Mouse (Mus musculus) spleen, adult 2 months (tissue): ENCODE data around the gene Bend7.

ENCODE experiments used
- CTCF ChIP-seq: fragments of 200-500 bp; IDR thresholded peaks from 2 replicates; pipeline ENCODE4 v1.5.1; 2011; ENCODE audit warnings: mild to moderate bottlenecking, inconsistent platforms; ENCODE audit not compliant: insufficient read depth, insufficient read length, insufficient replicate concordance; ENCODE audit errors: extremely low read depth
- POLR2A ChIP-seq: fragments of 200-500 bp; IDR thresholded peaks from 2 replicates; pipeline ENCODE4 v1.6.1; 2011; ENCODE audit warnings: low read depth, low read length, inconsistent platforms

DNA sequence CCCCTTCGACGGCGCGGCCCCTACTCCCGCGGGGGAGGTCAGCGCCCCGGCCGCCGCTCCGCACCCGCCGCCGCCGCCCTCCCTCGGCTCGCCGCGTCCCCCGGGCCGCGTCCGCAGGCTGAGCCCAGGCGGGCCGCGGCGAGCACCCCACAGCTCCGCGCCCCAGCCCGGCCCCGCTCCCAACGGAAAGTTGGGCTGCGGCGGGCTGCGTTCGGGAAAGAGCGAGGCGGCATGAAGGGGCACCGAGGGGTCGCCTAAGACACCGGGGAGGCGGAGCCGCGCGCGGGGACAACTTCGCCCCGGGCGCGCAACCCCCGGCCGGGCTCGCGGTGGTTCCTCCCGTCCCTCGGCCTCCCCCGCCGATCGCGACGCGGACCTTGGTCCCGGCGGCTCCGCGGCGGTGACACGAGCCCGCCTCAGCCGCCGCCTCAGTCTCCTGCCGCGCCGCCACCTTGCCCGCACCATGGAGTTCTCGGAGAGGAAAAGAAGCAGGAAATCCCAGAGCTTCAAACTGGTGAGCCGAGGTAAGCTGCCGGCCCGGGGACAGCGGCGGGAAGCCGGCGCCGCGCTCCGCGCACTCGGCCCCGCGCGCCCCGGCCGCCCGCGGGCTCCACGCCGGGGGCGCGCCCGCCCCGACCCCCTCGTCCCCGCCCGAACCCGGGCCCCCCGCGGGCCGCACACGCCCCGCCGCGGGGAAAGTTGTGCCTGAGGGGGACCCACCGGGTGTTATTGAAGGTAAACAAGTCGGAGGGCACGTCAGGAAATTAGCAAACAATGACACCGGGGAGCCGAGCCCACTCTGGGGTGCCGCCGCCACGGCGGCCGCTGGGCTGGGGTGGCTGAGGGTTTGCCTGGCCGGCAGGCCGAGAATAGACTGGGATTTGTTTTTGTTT, at the start of gene Bend7:
- TF ChIP-seq CTCF (no peak), POLR2A (no peak)
